Mouse (Mus musculus): Measurements from ENCODE around the gene Actrt2. TPM values are rescaled to one million over a fixed set of nuclear protein-coding genes. Genes with fewer than 3 reads are reported as not detected.

The Actrt2 gene
- polyA plus RNA-seq, 1 experiment from 2014 or later = not detected

DNA sequence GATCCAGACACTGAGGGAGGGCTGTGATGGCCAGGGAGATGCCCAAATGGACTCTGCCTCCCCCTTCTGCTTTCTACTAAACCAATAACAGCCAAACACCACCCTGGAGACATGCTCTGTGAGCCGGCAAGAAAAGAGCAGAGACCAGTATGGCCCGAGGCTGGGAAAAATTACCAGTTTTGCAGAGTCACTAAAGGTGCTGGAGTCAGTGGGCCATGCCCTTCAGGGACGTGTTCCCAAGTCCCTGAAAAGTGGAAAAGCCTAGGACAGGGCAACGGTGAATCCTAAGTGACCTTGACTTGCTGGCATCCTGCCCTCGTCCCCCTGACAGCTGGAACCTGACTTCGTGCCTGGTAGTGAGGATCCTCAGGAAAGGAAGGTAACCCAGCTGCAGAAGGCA, 25.2 kb downstream of the Actrt2 start:
- Histone ChIP-seq H3K9me3 (ENCODE audit: control insufficient read depth, low read length) (peaks cover 7% of the 10 kb centered on the region; the same call in 1 of the 2 replicates), H3K9ac (ENCODE audit: low read depth, low read length) (no peak overlapping the region), H3K27me3 (replicated peaks; ENCODE audit: control insufficient read depth, insufficient read depth, low read length) (peaks cover 63% of the 10 kb centered on the region), H3K4me3 (ENCODE audit: low read length) (no peak overlapping the region), H3K4me2 (ENCODE audit: low read depth, low read length) (no peak overlapping the region), H3K4me1 (ENCODE audit: control insufficient read depth, insufficient read depth, low read length) (peaks cover 8% of the 10 kb centered on the region), H3K36me3 (ENCODE audit: control insufficient read depth, insufficient read depth, low read length) (no peaks in the 10 kb centered on the region), H3K27ac (ENCODE audit: low read length) (no peak overlapping the region)
- no peak for ATAC-seq
- WGBS = 14% methylated on average over 6 of the region's 6 CpGs

DNA sequence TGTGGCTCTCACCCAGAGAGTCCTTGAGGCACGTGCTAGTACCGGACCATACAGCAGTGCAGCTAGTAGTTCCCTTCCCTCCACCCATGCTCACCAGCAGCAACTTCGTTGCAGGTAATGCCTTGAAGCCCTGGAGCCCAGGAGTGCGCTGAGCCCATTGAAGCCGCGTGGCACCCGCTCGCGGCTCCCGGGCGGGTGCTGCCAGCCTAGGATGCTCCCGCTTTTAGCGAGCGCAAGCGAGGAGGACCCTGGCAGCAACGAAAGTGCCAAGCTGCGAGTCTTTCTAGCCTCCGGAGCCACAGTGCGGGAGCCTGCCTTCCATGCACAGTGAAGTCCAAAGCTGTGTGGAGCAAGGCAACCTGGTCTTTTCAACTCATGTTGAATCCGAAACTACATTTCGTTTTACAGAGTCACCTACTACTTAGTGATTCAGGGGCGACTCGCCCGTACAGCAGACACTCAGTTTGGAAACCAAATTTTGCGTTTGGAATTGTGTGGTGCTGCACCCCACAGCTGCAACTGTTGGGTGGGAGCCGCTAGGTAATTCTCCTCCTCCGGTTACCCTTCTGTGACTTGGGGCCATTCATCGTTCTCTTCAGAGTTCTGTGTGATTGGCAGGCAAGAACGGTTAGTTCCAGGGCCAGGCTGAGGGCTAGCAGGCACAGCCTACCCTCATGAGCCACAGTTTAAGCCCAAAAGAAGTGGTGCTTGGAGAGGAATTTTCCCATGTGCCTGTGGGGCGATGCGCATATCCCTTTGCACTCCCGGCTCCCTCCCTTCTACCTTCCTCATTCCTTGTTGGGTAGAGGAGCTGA, 26.2 kb downstream of the Actrt2 start:
- 14% methylated on average over 32 of the region's 32 CpGs for WGBS
- H3K4me2 ChIP-seq (ENCODE audit: low read depth, low read length) = no peak overlapping the region
- no peak for ATAC-seq
- no peak overlapping the region for H3K9ac ChIP-seq (ENCODE audit: low read depth, low read length)
- no peaks in the 10 kb centered on the region for H3K36me3 ChIP-seq (ENCODE audit: control insufficient read depth, insufficient read depth, low read length)
- no peaks in the 10 kb centered on the region for H3K9me3 ChIP-seq (ENCODE audit: control insufficient read depth, low read length)
- H3K4me1 ChIP-seq (ENCODE audit: control insufficient read depth, insufficient read depth, low read length) = peaks cover 14% of the 10 kb centered on the region
- H3K27me3 ChIP-seq (replicated peaks; ENCODE audit: control insufficient read depth, insufficient read depth, low read length) = peaks cover 65% of the 10 kb centered on the region
- no peak overlapping the region for H3K4me3 ChIP-seq (ENCODE audit: low read length)
- no peak overlapping the region for H3K27ac ChIP-seq (ENCODE audit: low read length)

DNA sequence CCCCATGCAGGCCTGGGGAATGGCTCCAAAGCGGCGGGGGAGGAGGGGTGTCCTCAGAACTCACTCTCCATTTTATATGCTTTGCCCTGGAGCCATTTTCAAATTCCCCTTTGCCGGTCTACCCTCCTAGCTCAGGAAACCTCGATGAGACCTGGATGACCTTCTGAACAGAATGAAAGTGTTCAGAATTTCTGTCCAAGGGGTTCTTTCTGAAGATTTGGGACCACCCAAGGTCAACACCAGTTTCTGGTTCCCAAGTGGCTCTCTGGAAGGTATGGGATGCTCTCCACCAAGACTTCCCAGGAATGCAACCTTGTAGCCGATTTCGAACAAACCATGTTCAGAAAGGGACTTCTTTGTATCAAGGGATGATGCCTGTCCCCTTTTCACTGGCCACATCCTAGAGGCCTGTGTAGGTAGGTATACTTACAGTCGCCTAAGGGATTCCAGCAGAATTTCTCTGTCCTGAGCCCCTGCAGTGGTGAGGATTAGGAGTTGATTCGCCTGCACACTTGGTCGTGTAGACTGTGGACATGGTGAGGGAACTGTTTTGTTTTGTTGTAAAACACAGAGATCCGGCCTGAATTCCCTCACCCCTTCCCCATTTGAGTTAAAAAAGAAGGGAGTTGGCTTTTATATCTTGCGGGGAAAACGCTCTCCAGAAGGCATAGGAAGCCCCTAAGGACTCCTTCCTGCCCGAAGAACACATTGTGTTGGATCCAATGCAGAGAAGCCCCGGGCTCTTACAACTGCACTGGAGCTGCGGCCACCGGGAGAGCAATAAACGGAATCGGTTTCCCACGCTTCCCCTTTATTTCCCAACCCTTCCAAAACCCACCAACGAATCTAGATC, 27.0 kb downstream of the Actrt2 start:
- Histone ChIP-seq H3K27ac (ENCODE audit: low read length) (no peak overlapping the region), H3K4me2 (ENCODE audit: low read depth, low read length) (no peak overlapping the region)
- no peak for ATAC-seq

DNA sequence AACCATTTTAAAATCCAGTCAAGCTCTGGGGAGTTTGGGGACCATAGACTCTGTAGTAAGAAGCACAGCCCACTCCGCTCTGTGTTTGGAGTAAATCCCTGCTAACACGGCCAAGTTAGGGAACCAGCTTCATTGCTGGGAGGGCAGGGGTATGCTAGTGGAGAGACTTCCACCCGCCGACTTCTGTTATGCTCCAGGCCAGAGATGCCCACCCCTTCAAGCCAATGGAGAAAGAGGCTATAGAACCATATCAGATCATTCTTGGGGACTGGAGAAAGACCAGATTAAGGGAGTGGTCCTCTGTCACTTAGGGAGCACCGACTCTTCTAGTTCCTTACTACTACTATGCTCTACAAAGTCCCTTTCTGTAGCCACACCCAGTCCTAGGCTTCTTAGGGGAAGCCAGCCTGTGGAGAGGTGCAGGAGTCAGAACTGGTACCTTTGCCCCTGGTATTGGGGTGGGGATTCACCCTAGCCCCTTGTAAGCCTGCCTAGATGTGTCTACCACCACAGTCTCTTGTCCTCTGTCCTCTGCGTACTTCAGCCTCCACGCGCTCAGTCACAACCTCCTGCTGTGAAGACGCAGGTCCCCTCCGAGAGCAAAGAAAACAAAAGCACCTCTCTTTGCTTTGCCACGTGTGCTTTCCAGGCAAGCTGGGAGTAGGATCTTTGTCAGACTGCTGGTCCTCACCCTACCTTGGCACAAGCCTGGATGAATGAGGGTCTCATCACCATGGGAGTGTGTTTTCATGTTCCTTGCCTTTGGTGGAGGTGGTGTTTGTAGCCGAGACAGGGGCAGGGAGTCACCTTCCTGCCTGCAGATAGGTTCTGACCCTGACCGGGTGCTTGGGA, 27.9 kb downstream of the Actrt2 start:
- Histone ChIP-seq H3K36me3 (ENCODE audit: control insufficient read depth, insufficient read depth, low read length) (no peaks in the 10 kb centered on the region), H3K27me3 (replicated peaks; ENCODE audit: control insufficient read depth, insufficient read depth, low read length) (peaks cover 70% of the 10 kb centered on the region), H3K4me1 (ENCODE audit: control insufficient read depth, insufficient read depth, low read length) (peaks cover 21% of the 10 kb centered on the region), H3K4me2 (ENCODE audit: low read depth, low read length) (no peak overlapping the region), H3K9me3 (ENCODE audit: control insufficient read depth, low read length) (no peaks in the 10 kb centered on the region), H3K4me3 (ENCODE audit: low read length) (no peak overlapping the region), H3K27ac (ENCODE audit: low read length) (no peak overlapping the region), H3K9ac (ENCODE audit: low read depth, low read length) (peak overlapping the region; percentile 14; the same call in 1 of the 2 replicates)
- ATAC-seq = no peak
- WGBS = 22% methylated on average over 13 of the region's 13 CpGs

More for the DNA sequence above, 27.0 kb downstream of the Actrt2 start:
- H3K9ac ChIP-seq (ENCODE audit: low read depth, low read length) = no peak overlapping the region
- H3K36me3 ChIP-seq (ENCODE audit: control insufficient read depth, insufficient read depth, low read length) = no peaks in the 10 kb centered on the region
- WGBS = 21% methylated on average over 20 of the region's 20 CpGs
- peaks cover 14% of the 10 kb centered on the region for H3K4me1 ChIP-seq (ENCODE audit: control insufficient read depth, insufficient read depth, low read length)
- H3K27me3 ChIP-seq (replicated peaks; ENCODE audit: control insufficient read depth, insufficient read depth, low read length) = peaks cover 66% of the 10 kb centered on the region
- H3K4me3 ChIP-seq (ENCODE audit: low read length) = no peak overlapping the region
- no peaks in the 10 kb centered on the region for H3K9me3 ChIP-seq (ENCODE audit: control insufficient read depth, low read length)

DNA sequence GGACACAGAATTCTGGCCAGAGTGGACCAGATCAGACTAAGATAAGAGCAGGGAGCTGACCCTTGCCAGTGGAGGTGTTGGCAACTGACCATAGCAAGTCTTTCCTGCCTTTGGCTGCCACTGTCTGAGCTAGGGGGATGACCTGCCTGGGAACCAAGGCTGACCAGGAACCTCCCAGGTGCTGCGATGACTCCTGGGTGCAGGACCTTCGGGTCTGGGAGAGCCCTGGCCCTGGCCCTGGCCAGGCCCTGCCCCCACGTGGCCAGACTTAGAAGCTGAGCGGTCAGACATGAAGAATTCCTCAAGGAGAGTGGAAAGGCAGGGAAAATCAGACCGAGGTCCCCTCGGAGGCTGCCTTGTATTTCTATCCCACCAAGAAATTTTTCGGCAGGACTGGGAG, 28.5 kb downstream of the Actrt2 start:
- Histone ChIP-seq H3K4me1 (ENCODE audit: control insufficient read depth, insufficient read depth, low read length) (peaks cover 24% of the 10 kb centered on the region), H3K4me3 (ENCODE audit: low read length) (peak overlapping the region; percentile 3; the same call in 1 of the 2 replicates), H3K9me3 (ENCODE audit: control insufficient read depth, low read length) (no peaks in the 10 kb centered on the region), H3K36me3 (ENCODE audit: control insufficient read depth, insufficient read depth, low read length) (no peaks in the 10 kb centered on the region), H3K27me3 (replicated peaks; ENCODE audit: control insufficient read depth, insufficient read depth, low read length) (peaks cover 76% of the 10 kb centered on the region), H3K27ac (ENCODE audit: low read length) (no peak overlapping the region), H3K4me2 (ENCODE audit: low read depth, low read length) (peak overlapping the region; percentile 16; the same call in 1 of the 2 replicates), H3K9ac (ENCODE audit: low read depth, low read length) (peak overlapping the region; percentile 14; the same call in 1 of the 2 replicates)
- WGBS = 11% methylated on average over 7 of the region's 7 CpGs
- ATAC-seq = no peak

DNA sequence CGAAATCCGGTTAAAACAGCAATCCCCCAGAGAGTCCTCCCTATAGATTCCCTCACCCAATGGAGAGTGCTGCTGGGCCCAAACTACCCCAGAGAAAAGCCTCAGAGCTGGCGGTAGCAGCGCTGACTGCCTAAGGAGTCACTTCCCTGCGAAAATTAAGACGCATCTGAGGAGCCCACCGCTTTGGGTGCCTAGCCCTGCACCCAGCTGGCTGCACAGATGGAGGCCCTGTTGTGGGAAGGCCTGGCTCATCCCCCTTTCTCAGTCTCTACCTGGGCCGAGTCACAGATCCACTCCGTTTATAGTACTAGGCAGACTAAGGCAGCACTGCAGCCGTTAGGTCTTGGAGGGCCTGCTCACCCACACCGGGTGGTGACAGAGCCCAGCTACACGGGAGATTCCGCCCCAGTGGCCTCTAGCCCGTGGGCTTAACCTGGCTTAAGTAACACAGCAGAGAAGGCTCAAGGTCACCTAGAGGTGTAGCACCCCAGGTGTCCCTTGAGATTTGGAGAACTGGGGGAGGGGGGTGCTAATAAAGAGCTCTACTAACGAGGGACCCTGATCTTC, 29.3 kb downstream of the Actrt2 start:
- ATAC-seq = no peak
- H3K27ac ChIP-seq (ENCODE audit: low read length) = peak overlapping the region; percentile 90; the same call in 1 of the 2 replicates

DNA sequence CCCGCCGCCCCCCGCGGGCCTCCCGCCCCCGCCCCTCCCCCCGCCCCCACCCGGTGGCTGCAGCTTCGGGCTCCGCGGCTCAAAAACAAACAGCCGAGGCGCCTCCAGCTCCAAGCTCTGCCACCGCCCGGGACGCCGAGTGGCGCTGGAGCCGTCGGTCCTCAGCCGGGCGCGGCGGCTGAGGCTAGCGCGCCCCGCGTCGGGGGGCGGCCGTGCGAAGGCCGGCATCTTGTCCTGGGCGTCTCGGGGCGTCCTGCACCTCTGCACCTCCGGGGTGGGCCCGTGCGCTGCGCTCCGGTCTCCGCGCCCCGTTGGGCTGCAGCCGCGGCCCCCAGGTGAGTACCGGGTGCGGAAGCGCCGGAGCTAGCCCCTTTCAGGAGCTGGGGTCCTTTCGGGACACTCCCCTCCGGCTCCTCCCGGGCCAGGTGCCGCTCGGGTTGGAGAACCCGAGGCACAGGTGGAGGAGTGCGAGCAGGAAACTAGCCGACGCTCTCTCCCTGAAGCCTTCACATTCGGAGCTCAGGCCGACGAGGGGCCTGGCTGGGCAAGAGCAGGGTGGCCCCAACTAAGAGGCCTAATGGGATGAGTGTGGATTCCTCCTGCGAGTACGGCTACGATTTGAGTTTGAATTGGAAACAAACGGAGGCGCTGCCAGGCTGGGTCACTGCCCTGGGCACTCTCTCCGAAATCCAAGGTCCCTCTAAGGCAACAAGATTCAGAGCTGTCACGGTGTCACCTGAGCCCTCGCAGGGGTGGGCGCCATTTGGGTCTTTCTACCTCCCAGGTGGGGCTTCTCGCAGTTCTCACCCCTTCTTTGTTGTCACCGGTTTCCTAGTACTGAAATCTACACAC, 30.0 kb downstream of the Actrt2 start:
- Histone ChIP-seq H3K9me3 (ENCODE audit: control insufficient read depth, low read length) (no peaks in the 10 kb centered on the region), H3K9ac (ENCODE audit: low read depth, low read length) (peak overlapping the region; percentile 87), H3K4me1 (ENCODE audit: control insufficient read depth, insufficient read depth, low read length) (peaks cover 24% of the 10 kb centered on the region), H3K4me2 (ENCODE audit: low read depth, low read length) (peak overlapping the region; percentile 91), H3K27ac (ENCODE audit: low read length) (peak overlapping the region; percentile 90), H3K27me3 (replicated peaks; ENCODE audit: control insufficient read depth, insufficient read depth, low read length) (peaks cover 75% of the 10 kb centered on the region), H3K4me3 (ENCODE audit: low read length) (peak overlapping the region; percentile 79), H3K36me3 (ENCODE audit: control insufficient read depth, insufficient read depth, low read length) (no peaks in the 10 kb centered on the region)
- ATAC-seq = no peak
- WGBS = under 1% methylated on average over 64 of the region's 73 CpGs

More for the DNA sequence above, 29.3 kb downstream of the Actrt2 start:
- WGBS = 12% methylated on average over 15 of the region's 15 CpGs
- Histone ChIP-seq H3K9me3 (ENCODE audit: control insufficient read depth, low read length) (no peaks in the 10 kb centered on the region), H3K4me3 (ENCODE audit: low read length) (peak overlapping the region; percentile 79), H3K36me3 (ENCODE audit: control insufficient read depth, insufficient read depth, low read length) (no peaks in the 10 kb centered on the region), H3K4me2 (ENCODE audit: low read depth, low read length) (peak overlapping the region; percentile 91), H3K4me1 (ENCODE audit: control insufficient read depth, insufficient read depth, low read length) (peaks cover 24% of the 10 kb centered on the region), H3K9ac (ENCODE audit: low read depth, low read length) (peak overlapping the region; percentile 87), H3K27me3 (replicated peaks; ENCODE audit: control insufficient read depth, insufficient read depth, low read length) (peaks cover 75% of the 10 kb centered on the region)

DNA sequence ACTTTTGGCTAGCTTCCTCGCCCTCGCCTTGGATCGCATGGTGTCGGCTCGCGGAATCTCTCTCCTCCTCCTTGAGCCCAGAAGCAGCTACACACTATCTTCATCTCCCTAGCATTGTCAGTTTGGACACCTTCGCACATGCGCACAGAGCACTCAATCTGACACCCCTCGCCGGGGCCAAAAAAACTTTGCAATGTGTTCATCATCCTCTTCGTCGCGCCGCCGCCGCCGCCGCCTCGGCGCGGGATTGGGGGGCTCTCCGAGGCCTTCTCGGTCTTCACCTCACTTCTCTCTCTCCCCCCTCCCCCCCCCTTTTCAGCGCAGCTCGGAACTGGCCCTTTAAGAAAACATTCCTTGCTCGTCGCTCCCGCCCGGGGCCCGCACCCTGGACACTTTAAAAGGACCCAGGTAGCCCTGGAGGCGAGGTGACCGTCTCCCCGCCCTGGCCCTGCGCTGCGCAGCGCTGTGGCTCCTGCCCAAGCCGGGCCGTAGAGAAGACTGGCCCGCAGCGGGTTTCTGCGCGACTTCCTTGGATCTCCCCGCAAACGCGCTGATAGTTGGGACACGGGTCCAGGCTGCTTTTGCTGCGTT, 30.9 kb downstream of the Actrt2 start, which contains the start of gene Prdm16:
Prdm16 (minus strand) TSS at position 153 of the 591 bp plus-strand sequence.
- H3K4me3 ChIP-seq (ENCODE audit: low read length) = peak within 1 kb of the TSS; percentile 79
- peak; percentile 71 for ATAC-seq
- peaks cover 24% of the 10 kb centered on the region for H3K4me1 ChIP-seq (ENCODE audit: control insufficient read depth, insufficient read depth, low read length)
- H3K27me3 ChIP-seq (replicated peaks; ENCODE audit: control insufficient read depth, insufficient read depth, low read length) = peaks cover 68% of the 10 kb centered on the region
- H3K27ac ChIP-seq (ENCODE audit: low read length) = peak within 1 kb of the TSS; percentile 90
- no peaks in the 10 kb centered on the region for H3K36me3 ChIP-seq (ENCODE audit: control insufficient read depth, insufficient read depth, low read length)
- H3K9me3 ChIP-seq (ENCODE audit: control insufficient read depth, low read length) = no peaks in the 10 kb centered on the region
- under 1% methylated on average over 47 of the region's 47 CpGs for WGBS
- peak within 1 kb of the TSS; percentile 87 for H3K9ac ChIP-seq (ENCODE audit: low read depth, low read length)
- peak within 1 kb of the TSS; percentile 91 for H3K4me2 ChIP-seq (ENCODE audit: low read depth, low read length)

Measured in intestine, embryonic 16.5 days (tissue).